Mouse (Mus musculus) hindbrain, embryonic 12.5 days (tissue): Measurements from ENCODE around the gene Asrgl1. TPM values are rescaled to one million over a fixed set of nuclear protein-coding genes. Genes with fewer than 3 reads are reported as not detected.
"Not testable (repeated sequence)": the region's sequence is repeated elsewhere in the genome, so short reads cannot be mapped to it uniquely, and the experiment has no call there.

Source experiments
- ATAC-seq: fragments of 200-750 bp; cut with Nextera tagmentation; 2 replicates; pipeline ENCODE4 v1.8.0; 2017; ENCODE audit warnings: moderate TSS enrichment; ENCODE audit not compliant: low FRiP score
- H3K27ac ChIP-seq: fragments of 300-500 bp; sonication (generic); 2 replicates; pipeline ENCODE4 v1.5.1; 2016; ENCODE audit warnings: mild to moderate bottlenecking
- H3K27me3 ChIP-seq: fragments of 300-500 bp; sonication (generic); 2 replicates; pipeline ENCODE4 v1.6.1; 2016; ENCODE audit warnings: mild to moderate bottlenecking
- H3K36me3 ChIP-seq: fragments of 300-500 bp; sonication (generic); 2 replicates; pipeline ENCODE4 v1.6.1; 2016; ENCODE audit warnings: mild to moderate bottlenecking
- H3K4me1 ChIP-seq: fragments of 300-500 bp; sonication (generic); 2 replicates; pipeline ENCODE4 v1.6.1; 2016
- H3K4me2 ChIP-seq: fragments of 300-500 bp; sonication (generic); replicated peaks from 2 replicates; pipeline ENCODE4 v1.6.1; 2016; ENCODE audit warnings: mild to moderate bottlenecking
- H3K4me3 ChIP-seq: fragments of 300-500 bp; sonication (generic); 2 replicates; pipeline ENCODE4 v1.5.1; 2016; ENCODE audit warnings: mild to moderate bottlenecking
- H3K9ac ChIP-seq: fragments of 300-500 bp; sonication (generic); 2 replicates; pipeline ENCODE4 v1.6.1; 2016; ENCODE audit warnings: mild to moderate bottlenecking, moderate library complexity
- H3K9me3 ChIP-seq: fragments of 300-500 bp; sonication (generic); replicated peaks from 2 replicates; pipeline ENCODE4 v1.6.1; 2016; ENCODE audit warnings: mild to moderate bottlenecking
- WGBS: fragments of 180-500 bp; shearing (Covaris S2); methylation state at CpG from one replicate; pipeline ENCODE4 v1.1.7; 2016; 5-methylcytosine and 5-hydroxymethylcytosine counted together
- polyA plus RNA-seq: library from polyadenylated mRNA; unstranded; fragments of >200 nt; fragmentation: Nextera tagmentation; extraction: Ambion mirVana; gene quantifications from 2 replicates; pipeline ENCODE4 v1.2.1, GENCODE M21; 2016

Asrgl1 gene
- polyA plus RNA-seq, 1 experiment from 2014 or later = 16.8 TPM

DNA sequence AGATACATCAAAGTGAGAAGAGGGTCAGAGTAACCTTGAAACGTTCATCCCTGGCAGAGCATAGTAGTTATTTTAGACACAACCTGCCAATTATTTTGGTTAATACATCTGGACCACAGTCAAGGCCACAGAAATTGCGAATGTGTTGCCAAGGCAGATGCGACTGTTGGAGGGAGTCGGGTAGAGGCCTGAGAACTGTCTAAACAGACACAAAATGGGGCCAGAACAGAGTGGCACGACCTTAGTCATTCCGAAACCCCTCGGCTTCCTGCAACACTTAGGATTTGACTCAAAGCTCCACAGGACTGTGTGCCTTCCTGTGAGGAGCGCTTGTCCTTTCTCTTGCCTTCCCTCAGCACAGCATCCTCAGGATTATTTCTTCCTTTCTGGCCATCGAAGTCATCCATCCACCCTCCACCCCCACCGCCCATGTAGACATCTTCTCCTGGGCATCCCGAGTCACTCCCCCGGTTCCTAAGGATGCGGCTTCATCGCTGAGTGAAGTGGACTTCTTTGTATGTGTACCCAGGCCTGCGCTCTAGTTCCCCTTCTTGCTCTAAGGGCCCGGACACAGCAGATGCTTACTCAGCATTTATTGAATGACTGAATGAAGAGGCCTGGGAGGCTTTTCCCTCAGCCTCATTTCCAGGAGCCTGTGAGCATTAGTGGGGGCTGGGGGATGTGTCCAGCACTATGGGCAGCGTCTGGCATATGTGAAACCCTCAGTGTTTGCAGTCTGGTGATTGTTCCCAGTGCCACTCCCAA, 35.0 kb downstream of the Asrgl1 start:
- 82% methylated on average over 17 of the region's 17 CpGs for WGBS
- no peaks in the 10 kb centered on the region for H3K27me3 ChIP-seq
- no peak for ATAC-seq

GRCm38 (mm10) chr19:9099751-9100150, 35.7 kb downstream of the Asrgl1 start:
- ATAC-seq = no peak
- no peak overlapping the region for H3K4me2 ChIP-seq
- H3K4me1 ChIP-seq = no peaks in the 10 kb centered on the region
- no peaks in the 10 kb centered on the region for H3K9me3 ChIP-seq
- 92% methylated on average over 8 of the region's 8 CpGs for WGBS
- no peak overlapping the region for H3K4me3 ChIP-seq
- H3K36me3 ChIP-seq = no peaks in the 10 kb centered on the region
- H3K27ac ChIP-seq = no peak overlapping the region
- no peak overlapping the region for H3K9ac ChIP-seq
- no peaks in the 10 kb centered on the region for H3K27me3 ChIP-seq

More for the DNA sequence above, 35.0 kb downstream of the Asrgl1 start:
- H3K36me3 ChIP-seq = no peaks in the 10 kb centered on the region
- H3K9ac ChIP-seq = no peak overlapping the region
- H3K4me1 ChIP-seq = no peaks in the 10 kb centered on the region
- no peak overlapping the region for H3K27ac ChIP-seq
- no peak overlapping the region for H3K4me2 ChIP-seq
- no peaks in the 10 kb centered on the region for H3K9me3 ChIP-seq
- H3K4me3 ChIP-seq = no peak overlapping the region

GRCm38 (mm10) chr19:9097441-9097840, 38.0 kb downstream of the Asrgl1 start:
- no peak for ATAC-seq
- H3K27ac ChIP-seq = no peak overlapping the region
- 90% methylated on average over 13 of the region's 13 CpGs for WGBS

DNA sequence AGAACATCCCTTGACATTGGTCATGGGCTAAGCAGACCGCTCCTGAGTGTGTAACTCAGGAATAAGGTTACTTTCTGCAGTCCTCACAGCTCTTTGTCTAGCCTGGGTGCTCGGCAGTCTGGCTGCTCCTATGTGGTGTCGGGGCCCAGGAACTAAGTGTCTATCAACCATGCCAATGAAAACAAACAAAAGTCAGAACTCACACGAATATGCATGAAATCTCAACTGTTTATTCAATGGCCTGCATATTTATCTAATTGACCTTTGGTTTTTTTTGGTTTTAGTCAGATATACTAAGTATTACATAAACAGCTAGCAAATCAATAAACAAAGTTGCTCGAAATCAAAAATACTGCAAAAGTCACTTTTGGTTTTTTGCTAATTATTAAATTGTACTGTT, 40.3 kb downstream of the Asrgl1 start:
- Histone ChIP-seq H3K9ac (no peak overlapping the region), H3K27ac (no peak overlapping the region), H3K4me2 (no peak overlapping the region), H3K27me3 (peaks cover 3% of the 10 kb centered on the region; the same call in 1 of the 2 replicates), H3K36me3 (no peaks in the 10 kb centered on the region), H3K4me3 (no peak overlapping the region), H3K9me3 (no peaks in the 10 kb centered on the region), H3K4me1 (no peaks in the 10 kb centered on the region)
- 74% methylated on average over 5 of the region's 5 CpGs for WGBS
- no peak for ATAC-seq

More at GRCm38 (mm10) chr19:9097441-9097840, 38.0 kb downstream of the Asrgl1 start:
- Histone ChIP-seq H3K27me3 (peaks cover 3% of the 10 kb centered on the region; the same call in 1 of the 2 replicates), H3K4me3 (no peak overlapping the region), H3K4me1 (no peaks in the 10 kb centered on the region), H3K9ac (no peak overlapping the region), H3K9me3 (no peaks in the 10 kb centered on the region), H3K36me3 (no peaks in the 10 kb centered on the region), H3K4me2 (no peak overlapping the region)

GRCm38 (mm10) chr19:9090709-9091108, 44.7 kb downstream of the Asrgl1 start:
- no peak for ATAC-seq
- Histone ChIP-seq H3K4me1 (no peaks in the 10 kb centered on the region), H3K27ac (no peak overlapping the region), H3K4me2 (no peak overlapping the region), H3K36me3 (no peaks in the 10 kb centered on the region), H3K9me3 (no peaks in the 10 kb centered on the region), H3K4me3 (no peak overlapping the region), H3K27me3 (peaks cover 3% of the 10 kb centered on the region; the same call in 1 of the 2 replicates), H3K9ac (no peak overlapping the region)
- 57% methylated on average over 2 of the region's 2 CpGs for WGBS

DNA sequence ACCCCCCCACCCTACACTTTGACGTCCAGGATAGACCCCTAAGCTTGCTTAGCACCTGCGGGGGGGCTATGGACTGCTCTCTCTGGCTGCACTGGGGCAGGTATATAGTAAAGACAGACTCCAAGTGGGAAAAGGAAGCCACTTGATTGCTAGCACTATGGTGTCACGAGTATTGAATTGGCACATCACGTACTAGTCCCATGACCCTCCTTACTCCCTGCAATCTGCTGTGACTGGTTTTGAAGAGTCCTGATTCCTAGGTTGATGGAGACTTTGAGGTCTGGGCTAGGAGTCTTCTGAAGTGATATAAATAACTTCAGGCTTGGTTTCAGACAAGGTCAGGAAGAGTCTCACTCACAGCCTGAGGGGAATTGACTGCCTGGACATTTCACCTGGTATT, 45.2 kb downstream of the Asrgl1 start:
- no peak overlapping the region for H3K9ac ChIP-seq
- no peaks in the 10 kb centered on the region for H3K9me3 ChIP-seq
- H3K27me3 ChIP-seq = peaks cover 3% of the 10 kb centered on the region; the same call in 1 of the 2 replicates
- H3K27ac ChIP-seq = no peak overlapping the region
- no peak for ATAC-seq
- WGBS = 80% methylated on average over 4 of the region's 4 CpGs
- no peaks in the 10 kb centered on the region for H3K36me3 ChIP-seq
- no peaks in the 10 kb centered on the region for H3K4me1 ChIP-seq
- no peak overlapping the region for H3K4me2 ChIP-seq
- no peak overlapping the region for H3K4me3 ChIP-seq

GRCm38 (mm10) chr19:9087821-9088220, 47.6 kb downstream of the Asrgl1 start, which contains the start of gene Scgb1a1:
Scgb1a1 (minus strand) TSS chr19:9087958.
- Histone ChIP-seq H3K4me2 (no peak within 1 kb of the TSS), H3K27ac (no peak within 1 kb of the TSS), H3K4me3 (no peak within 1 kb of the TSS), H3K4me1 (no peaks in the 10 kb centered on the region), H3K36me3 (no peaks in the 10 kb centered on the region), H3K27me3 (0 out of 2 replicates have a peak, but pooled peaks cover 3% of the 10 kb centered on the region), H3K9me3 (no peaks in the 10 kb centered on the region), H3K9ac (no peak within 1 kb of the TSS)
- no peak for ATAC-seq
- 80% methylated on average over 4 of the region's 4 CpGs for WGBS

DNA sequence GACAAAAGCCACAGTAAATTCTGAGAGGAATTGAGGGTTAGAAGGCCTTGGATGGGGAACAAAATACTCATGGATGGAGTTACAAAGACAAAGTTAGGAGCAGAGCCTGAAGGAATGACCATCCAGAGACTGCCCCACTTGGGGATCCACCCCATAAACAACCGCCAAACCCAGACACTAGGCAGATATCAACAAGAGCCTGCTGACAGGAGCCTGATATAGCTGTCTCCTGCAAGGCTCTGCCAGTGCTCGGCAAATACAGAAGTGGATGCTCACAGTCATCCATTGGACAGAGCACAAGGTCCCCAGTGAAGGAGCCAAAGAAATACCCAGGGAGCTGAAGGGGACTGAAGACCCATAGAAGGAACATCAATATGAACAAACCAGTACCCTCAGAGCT, 51.5 kb downstream of the Asrgl1 start:
- not testable (repeated sequence) for H3K36me3 ChIP-seq, H3K4me2 ChIP-seq, H3K4me1 ChIP-seq, H3K9ac ChIP-seq, H3K4me3 ChIP-seq, H3K27me3 ChIP-seq, ATAC-seq, H3K9me3 ChIP-seq, H3K27ac ChIP-seq
- 85% methylated on average over 2 of the region's 2 CpGs for WGBS

DNA sequence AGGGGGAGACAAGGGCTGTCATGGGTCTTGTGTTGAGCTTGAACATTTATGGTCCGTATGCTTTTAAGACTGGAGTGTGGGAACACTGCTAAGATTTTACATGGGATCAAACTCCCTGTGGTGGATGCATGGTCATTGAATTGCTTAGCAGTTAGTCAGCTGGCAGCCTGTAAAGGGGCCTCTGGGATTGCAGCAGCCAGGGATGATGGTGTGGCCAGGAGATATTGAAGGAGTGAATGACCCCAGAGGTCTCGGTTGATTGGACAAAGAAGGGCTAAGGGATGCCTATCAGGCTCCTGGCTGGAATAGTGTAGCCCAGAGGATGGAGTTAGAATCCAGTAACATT, 52.5 kb downstream of the Asrgl1 start:
- Histone ChIP-seq H3K9me3 (no peaks in the 10 kb centered on the region), H3K36me3 (no peaks in the 10 kb centered on the region), H3K9ac (no peak overlapping the region), H3K27me3 (0 out of 2 replicates have a peak, but pooled peaks cover 3% of the 10 kb centered on the region), H3K4me2 (peak overlapping the region; percentile 34; the same call in 1 of the 2 replicates), H3K4me3 (no peak overlapping the region), H3K4me1 (peaks cover 4% of the 10 kb centered on the region; the same call in 1 of the 2 replicates), H3K27ac (no peak overlapping the region)
- peak; percentile 39 for ATAC-seq
- 81% methylated on average over 2 of the region's 2 CpGs for WGBS

- H3K4me3 ChIP-seq = no peak overlapping the region
- peaks cover 4% of the 10 kb centered on the region; the same call in 1 of the 2 replicates for H3K4me1 ChIP-seq
- 0 out of 2 replicates have a peak, but pooled peaks cover 3% of the 10 kb centered on the region for H3K27me3 ChIP-seq
- H3K9ac ChIP-seq = no peak overlapping the region
- no peak overlapping the region for H3K27ac ChIP-seq
- ATAC-seq = peak; percentile 94
- H3K4me2 ChIP-seq = peak overlapping the region; percentile 34
- WGBS = 18% methylated on average over 23 of the region's 23 CpGs
- H3K36me3 ChIP-seq = no peaks in the 10 kb centered on the region
- no peaks in the 10 kb centered on the region for H3K9me3 ChIP-seq
These were observed 53.0 kb downstream of the Asrgl1 start for GRCm38 (mm10) chr19:9082191-9083009.

GRCm38 (mm10) chr19:9081311-9082190, 53.9 kb downstream of the Asrgl1 start:
- Histone ChIP-seq H3K36me3 (no peaks in the 10 kb centered on the region), H3K4me3 (no peak overlapping the region), H3K4me1 (peaks cover 4% of the 10 kb centered on the region; the same call in 1 of the 2 replicates), H3K9ac (no peak overlapping the region), H3K27ac (no peak overlapping the region), H3K4me2 (no peak overlapping the region; the same call in 1 of the 2 replicates), H3K9me3 (no peaks in the 10 kb centered on the region), H3K27me3 (0 out of 2 replicates have a peak, but pooled peaks cover 3% of the 10 kb centered on the region)
- peak; percentile 32; the same call in 1 of the 2 replicates for ATAC-seq
- WGBS = 87% methylated on average over 14 of the region's 14 CpGs
